Mouse (Mus musculus) fat pad, adult 2 months (tissue): ENCODE measurements around the gene Meiob.
A peak's percentile ranks its signal among the peaks of the same experiment; 100 is the strongest.

Experiments
- DNase-seq: peaks from one replicate; pipeline ENCODE4 v3.0.0-alpha.2; 2011; ENCODE audit warnings: low read depth, low spot score; ENCODE audit errors: extremely low read depth

The Meiob gene

GRCm38 (mm10) chr17:24873695-24874404 is 69.8 kb downstream of the Meiob start:
- no peak for DNase-seq

- DNase-seq, result no peak
Measured at GRCm38 (mm10) chr17:24874405-24874745, 70.3 kb downstream of the Meiob start.

- DNase-seq, result no peak
Measured at GRCm38 (mm10) chr17:24874989-24875388, 70.9 kb downstream of the Meiob start.

- no peak for DNase-seq
Measured at GRCm38 (mm10) chr17:24877336-24878116, 73.4 kb downstream of the Meiob start.

- no peak for DNase-seq
Measured at GRCm38 (mm10) chr17:24878117-24878397, 74.0 kb downstream of the Meiob start.

- peak; percentile 51 for DNase-seq
Measured at GRCm38 (mm10) chr17:24878531-24878930, 74.4 kb downstream of the Meiob start.

GRCm38 (mm10) chr17:24881738-24882440 is 77.8 kb downstream of the Meiob start:
- DNase-seq, result no peak

- no peak for DNase-seq
Measured at GRCm38 (mm10) chr17:24884391-24884790, 80.3 kb downstream of the Meiob start.

GRCm38 (mm10) chr17:24885356-24886133 is 81.5 kb downstream of the Meiob start:
- DNase-seq, result no peak

GRCm38 (mm10) chr17:24886134-24886931 is 82.2 kb downstream of the Meiob start, which contains the start of the genes Nubp2 and Spsb3:
Gene Nubp2, minus strand, starts transcription at chr17:24886349.
Gene Spsb3, plus strand, starts transcription at chr17:24886643.
- peak; percentile 99 for DNase-seq

- no peak for DNase-seq
Measured at GRCm38 (mm10) chr17:24886932-24887271, 82.8 kb downstream of the Meiob start.

GRCm38 (mm10) chr17:24887291-24888080 is 83.4 kb downstream of the Meiob start:
- DNase-seq, result peak; percentile 78

GRCm38 (mm10) chr17:24888862-24889261 is 84.8 kb downstream of the Meiob start:
- no peak for DNase-seq
